Mouse (Mus musculus) kidney, postnatal 0 days (tissue): ENCODE measurements around the gene Mtf1. TPM values are rescaled to one million over a fixed set of nuclear protein-coding genes. Genes with fewer than 3 reads are reported as not detected.

Experiments
- ATAC-seq: fragments of 200-750 bp; cut with Nextera tagmentation; replicated peaks from 2 replicates; pipeline ENCODE4 v1.8.0; 2017; ENCODE audit warnings: low read depth, moderate number of reproducible peaks, moderate TSS enrichment, moderate library complexity; ENCODE audit not compliant: low FRiP score
- DNase-seq: peaks from one replicate; pipeline ENCODE4 v3.0.0-alpha.2; 2016; ENCODE audit warnings: low spot score
- H3K27ac ChIP-seq: fragments of 300-500 bp; sonication (generic); 2 replicates; pipeline ENCODE4 v1.5.1; 2014; ENCODE audit warnings: mild to moderate bottlenecking
- H3K27me3 ChIP-seq: fragments of 300-500 bp; sonication (generic); 2 replicates; pipeline ENCODE4 v1.6.1; 2014; ENCODE audit warnings: low read length, mixed read lengths; ENCODE audit not compliant: insufficient read depth
- H3K36me3 ChIP-seq: fragments of 300-500 bp; sonication (generic); 2 replicates; pipeline ENCODE4 v1.6.1; 2014; ENCODE audit warnings: low read length, mixed read lengths; ENCODE audit not compliant: insufficient read depth
- H3K4me1 ChIP-seq: fragments of 300-500 bp; sonication (generic); replicated peaks from 2 replicates; pipeline ENCODE4 v1.6.1; 2014; ENCODE audit warnings: antibody characterized with exemption, low read length, mixed read lengths; ENCODE audit not compliant: insufficient read depth
- H3K4me2 ChIP-seq: fragments of 300-500 bp; sonication (generic); 2 replicates; pipeline ENCODE4 v1.6.1; 2014; ENCODE audit warnings: mild to moderate bottlenecking, low read length, moderate library complexity, mixed read lengths
- H3K4me3 ChIP-seq: fragments of 300-500 bp; sonication (generic); replicated peaks from 2 replicates; pipeline ENCODE4 v1.5.1; 2014; ENCODE audit warnings: low read depth, low read length
- H3K9ac ChIP-seq: fragments of 300-500 bp; sonication (generic); 2 replicates; pipeline ENCODE4 v1.6.1; 2014; ENCODE audit warnings: low read depth, low read length
- H3K9me3 ChIP-seq: fragments of 300-500 bp; sonication (generic); replicated peaks from 2 replicates; pipeline ENCODE4 v1.6.1; 2016; ENCODE audit warnings: low read length, inconsistent platforms, mixed read lengths
- CTCF ChIP-seq: IDR thresholded peaks from 2 replicates; pipeline ENCODE4 v1.5.1; 2016; ENCODE audit warnings: antibody characterized with exemption, low read depth, mild to moderate bottlenecking, moderate library complexity
- WGBS: fragments of 180-500 bp; shearing (Covaris S2); extraction: QIAGEN DNeasy Blood & Tissue Kit; methylation state at CpG from one replicate; pipeline ENCODE4 v1.1.7; 2014; 5-methylcytosine and 5-hydroxymethylcytosine counted together
- polyA plus RNA-seq: library from polyadenylated mRNA; unstranded; fragments of >200 nt; fragmentation: Nextera tagmentation; extraction: Ambion mirVana; gene quantifications from 2 replicates; pipeline ENCODE4 v1.2.1, GENCODE M21; 2015

Mtf1 gene
- polyA plus RNA-seq, 1 experiment from 2014 or later: 14.8 TPM

- DNase-seq (no peak), ATAC-seq (no peak)
- Histone ChIP-seq H3K36me3 (peaks cover 19% of the 10 kb centered on the region), H3K27me3 (no peaks in the 10 kb centered on the region), H3K4me2 (no peak overlapping the region), H3K4me3 (no peak overlapping the region), H3K4me1 (0 out of 2 replicates have a peak, but pooled peaks cover 3% of the 10 kb centered on the region), H3K27ac (no peak overlapping the region), H3K9ac (no peak overlapping the region), H3K9me3 (no peaks in the 10 kb centered on the region)
- no peak for TF ChIP-seq CTCF
- 89% methylated on average over 7 of the region's 7 CpGs for WGBS
Measured at GRCm38 (mm10) chr4:124810056-124810455, 8.2 kb downstream of the Mtf1 start.

DNA sequence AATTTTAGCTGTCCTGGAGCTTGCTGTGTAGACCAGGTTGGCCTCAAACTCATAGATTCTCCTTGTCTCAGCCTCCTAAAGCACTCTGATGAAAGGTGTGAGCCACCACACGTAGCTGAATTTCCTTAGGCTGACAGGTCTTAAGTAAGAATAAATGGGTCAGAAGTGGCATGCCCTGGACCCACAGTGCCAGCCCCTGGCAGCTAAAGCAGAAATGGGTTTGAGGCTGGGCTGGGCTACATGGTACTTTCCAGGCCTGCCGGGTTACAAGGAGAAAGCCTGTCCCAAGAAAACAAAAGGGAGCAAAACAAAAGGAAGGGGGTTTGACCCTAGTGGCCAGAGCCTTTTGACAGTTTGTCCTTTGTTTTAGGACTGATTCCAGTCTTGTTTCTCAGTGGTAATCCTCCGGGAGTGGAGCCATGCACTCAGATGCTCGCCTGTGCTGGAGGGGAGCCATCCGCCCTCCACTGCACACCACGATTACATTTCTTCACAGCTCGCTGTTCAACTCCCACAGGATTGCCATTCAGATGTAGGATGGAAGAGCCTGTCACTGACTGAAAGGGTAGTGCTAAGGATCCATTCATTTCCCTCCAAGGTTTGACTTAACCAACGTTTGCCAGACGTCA lies 9.6 kb downstream of the Mtf1 start:
- H3K27ac ChIP-seq: no peak overlapping the region
- ATAC-seq (no peak), DNase-seq (no peak)
- H3K4me2 ChIP-seq: no peak overlapping the region
- no peaks in the 10 kb centered on the region for H3K27me3 ChIP-seq
- H3K9ac ChIP-seq: no peak overlapping the region
- no peak overlapping the region for H3K4me3 ChIP-seq
- WGBS: 70% methylated on average over 9 of the region's 9 CpGs
- H3K9me3 ChIP-seq: no peaks in the 10 kb centered on the region
- H3K4me1 ChIP-seq: 0 out of 2 replicates have a peak, but pooled peaks cover 3% of the 10 kb centered on the region
- TF ChIP-seq CTCF: no peak
- peaks cover 15% of the 10 kb centered on the region for H3K36me3 ChIP-seq

DNA sequence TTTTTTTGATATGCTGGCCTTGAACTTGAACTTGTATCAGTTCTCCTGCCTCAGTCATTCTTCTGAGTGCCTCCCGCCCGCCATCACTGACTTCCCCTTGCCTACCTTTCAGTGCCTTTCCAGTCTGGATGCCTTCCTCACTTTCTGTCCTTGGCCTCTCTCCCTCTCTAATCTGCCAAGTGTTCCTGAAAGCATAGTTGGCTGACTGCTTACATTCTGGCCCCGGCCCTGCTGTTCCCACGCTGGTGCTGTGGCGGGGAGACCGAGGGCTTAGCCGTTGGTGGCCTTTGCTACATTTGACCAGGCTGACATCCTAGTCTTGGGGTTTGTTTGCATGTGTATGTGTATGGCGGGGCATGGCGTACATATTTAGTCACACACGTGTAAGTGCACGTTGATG lies 14.0 kb downstream of the Mtf1 start:
- Histone ChIP-seq H3K9me3 (no peaks in the 10 kb centered on the region), H3K27ac (no peak overlapping the region), H3K4me2 (no peak overlapping the region), H3K27me3 (no peaks in the 10 kb centered on the region), H3K9ac (no peak overlapping the region), H3K36me3 (peaks cover 8% of the 10 kb centered on the region; the same call in 1 of the 2 replicates), H3K4me3 (no peak overlapping the region), H3K4me1 (no peaks in the 10 kb centered on the region)
- TF ChIP-seq CTCF: no peak
- ATAC-seq (no peak), DNase-seq (no peak)
- WGBS: 91% methylated on average over 11 of the region's 11 CpGs

DNA sequence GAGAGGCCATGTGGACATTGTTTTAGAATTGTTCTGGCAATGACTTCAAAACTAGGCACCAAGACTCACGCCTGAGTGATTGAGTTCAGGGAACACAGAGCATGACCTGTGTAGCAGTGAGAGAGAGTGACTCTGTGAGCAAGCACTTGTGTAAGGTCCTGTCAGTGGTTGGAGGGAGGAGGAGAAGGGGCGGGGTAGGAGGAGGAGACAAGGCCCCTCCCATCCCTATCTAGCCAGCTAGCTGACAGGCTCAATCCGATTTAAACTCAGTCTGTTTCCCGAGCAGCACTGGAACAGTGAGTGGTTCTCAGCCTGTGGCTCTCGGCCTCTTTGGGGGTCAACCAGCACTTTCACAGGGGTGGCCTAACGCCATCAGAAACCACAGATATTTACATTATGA lies 15.9 kb downstream of the Mtf1 start:
- no peak overlapping the region for H3K4me3 ChIP-seq
- TF ChIP-seq CTCF: no peak
- no peak overlapping the region for H3K9ac ChIP-seq
- ATAC-seq: peak; percentile 96
- H3K36me3 ChIP-seq: peaks cover 11% of the 10 kb centered on the region; the same call in 1 of the 2 replicates
- H3K4me2 ChIP-seq: no peak overlapping the region
- peak; percentile 73 for DNase-seq
- no peaks in the 10 kb centered on the region for H3K4me1 ChIP-seq
- H3K27ac ChIP-seq: no peak overlapping the region
- 30% methylated on average over 6 of the region's 6 CpGs for WGBS
- no peaks in the 10 kb centered on the region for H3K27me3 ChIP-seq
- no peaks in the 10 kb centered on the region for H3K9me3 ChIP-seq

GRCm38 (mm10) chr4:124818832-124819231 lies 16.9 kb downstream of the Mtf1 start:
- H3K4me2 ChIP-seq: no peak overlapping the region
- H3K27ac ChIP-seq: no peak overlapping the region
- H3K4me1 ChIP-seq: no peaks in the 10 kb centered on the region
- WGBS: 86% methylated on average over 4 of the region's 4 CpGs
- peaks cover 18% of the 10 kb centered on the region for H3K36me3 ChIP-seq
- ATAC-seq: no peak
- H3K9me3 ChIP-seq: no peaks in the 10 kb centered on the region
- H3K27me3 ChIP-seq: no peaks in the 10 kb centered on the region
- H3K4me3 ChIP-seq: no peak overlapping the region
- no peak overlapping the region for H3K9ac ChIP-seq
- DNase-seq: no peak
- TF ChIP-seq CTCF: no peak

DNA sequence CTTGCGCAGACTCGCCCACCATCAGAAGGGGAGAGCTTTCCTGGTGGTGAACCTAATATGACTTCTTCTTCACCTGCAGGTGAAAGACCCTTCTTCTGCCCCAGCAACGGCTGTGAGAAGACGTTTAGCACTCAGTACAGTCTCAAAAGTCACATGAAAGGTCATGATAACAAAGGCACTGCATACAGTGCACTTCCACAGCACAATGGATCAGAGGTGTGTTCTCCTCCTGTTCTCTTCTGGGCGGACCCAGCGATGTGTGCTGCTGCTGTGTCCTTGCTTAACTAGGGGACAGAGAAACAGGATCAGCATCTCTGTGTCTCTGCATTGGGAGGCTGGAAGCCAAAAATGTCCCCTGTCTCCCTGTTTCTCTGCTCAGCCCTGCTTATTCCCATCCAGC lies 23.1 kb downstream of the Mtf1 start:
- Histone ChIP-seq H3K4me3 (no peak overlapping the region), H3K36me3 (peaks cover 33% of the 10 kb centered on the region), H3K4me2 (no peak overlapping the region), H3K4me1 (no peaks in the 10 kb centered on the region), H3K27me3 (no peaks in the 10 kb centered on the region), H3K9ac (no peak overlapping the region), H3K9me3 (no peaks in the 10 kb centered on the region), H3K27ac (no peak overlapping the region)
- ATAC-seq (no peak), DNase-seq (no peak)
- WGBS: 90% methylated on average over 6 of the region's 6 CpGs
- no peak for TF ChIP-seq CTCF
